Comparison of ENCODE assay signal across 7 mouse cellular contexts in genomic region chr13:11563224-11564024, GRCm38 (mm10).
DNase-seq lines count a peak whose midpoint lies in the region; ATAC-seq and TF ChIP-seq lines count a peak whose summit lies in the region.

No protein-coding gene starts in this region.

- no peaks in the 10 kb centered on the region; the same call in 1 of the 2 replicates for H3K4me1 ChIP-seq in cerebellum, adult 2 months (ENCODE audit: control insufficient read depth, insufficient read depth, low read length)
- H3K4me1 ChIP-seq in intestine, postnatal 0 days (replicated peaks; ENCODE audit: control insufficient read depth, insufficient read depth, low read length) = no peaks in the 10 kb centered on the region
- H3K4me1 ChIP-seq in midbrain, embryonic 13.5 days (replicated peaks) = no peaks in the 10 kb centered on the region
- H3K4me1 ChIP-seq in stomach, postnatal 0 days (replicated peaks; ENCODE audit: control insufficient read depth, insufficient read depth) = no peaks in the 10 kb centered on the region

- TF ChIP-seq CTCF in cerebellum, adult 2 months (IDR thresholded peaks at IDR 0.05; ENCODE audit: borderline replicate concordance, insufficient read depth, low read depth, low read length) = peak; percentile 59; the same call in 1 of the 2 replicates
- TF ChIP-seq CTCF in intestine, postnatal 0 days (IDR thresholded peaks at IDR 0.05; ENCODE audit: low read depth) = peak; percentile 82
- peak; percentile 82 for TF ChIP-seq CTCF in stomach, postnatal 0 days (IDR thresholded peaks at IDR 0.05; ENCODE audit: low read depth)

- intact Hi-C loops in left cerebral cortex, postnatal 14 days (cut with DNase I) = loop anchor here (2.0 to 10.0 kb wide), 2 partner anchors 623 to 1679 kb away; no protein-coding TSS in a partner anchor

- no peaks in the 10 kb centered on the region for H3K9me3 ChIP-seq in intestine, postnatal 0 days (ENCODE audit: control insufficient read depth)
- no peaks in the 10 kb centered on the region for H3K9me3 ChIP-seq in midbrain, embryonic 13.5 days
- H3K9me3 ChIP-seq in stomach, postnatal 0 days (ENCODE audit: control insufficient read depth, low read length) = no peaks in the 10 kb centered on the region

- no peak for TF ChIP-seq EP300 in stomach, postnatal 0 days (optimal IDR thresholded peaks at IDR 0.05)

- no peaks in the 10 kb centered on the region for H3K27me3 ChIP-seq in cerebellum, adult 2 months (ENCODE audit: control insufficient read depth, insufficient read depth, low read length)
- H3K27me3 ChIP-seq in intestine, postnatal 0 days (replicated peaks; ENCODE audit: control insufficient read depth, insufficient read depth, low read length) = no peaks in the 10 kb centered on the region
- no peaks in the 10 kb centered on the region for H3K27me3 ChIP-seq in midbrain, embryonic 13.5 days
- no peaks in the 10 kb centered on the region for H3K27me3 ChIP-seq in stomach, postnatal 0 days (ENCODE audit: control insufficient read depth, insufficient read depth, low read length)

- TF ChIP-seq POLR2A in cerebellum, adult 2 months (IDR thresholded peaks at IDR 0.05; ENCODE audit: borderline replicate concordance, insufficient read depth, low read length) = no peak

- H3K27ac ChIP-seq in cerebellum, adult 2 months (ENCODE audit: insufficient read depth, low read length) = no peak overlapping the region
- no peak overlapping the region for H3K27ac ChIP-seq in intestine, postnatal 0 days (ENCODE audit: low read depth, low read length)
- no peak overlapping the region for H3K27ac ChIP-seq in midbrain, embryonic 13.5 days
- no peak overlapping the region for H3K27ac ChIP-seq in stomach, postnatal 0 days (replicated peaks)

- no peak overlapping the region for H3K4me3 ChIP-seq in cerebellum, adult 2 months (replicated peaks; ENCODE audit: insufficient read depth, low read depth, low read length)
- H3K4me3 ChIP-seq in intestine, postnatal 0 days (ENCODE audit: low read depth, low read length) = no peak overlapping the region
- no peak overlapping the region for H3K4me3 ChIP-seq in midbrain, embryonic 13.5 days (replicated peaks)
- no peak overlapping the region for H3K4me3 ChIP-seq in stomach, postnatal 0 days (ENCODE audit: low read depth, low read length)

- peak; percentile 65 for DNase-seq in ZHBTc4 (ENCODE audit: low read depth, low spot score)
- peak; percentile 35 to 48 for DNase-seq in cerebellum, adult 2 months
- peak; percentile 78 to 85 for DNase-seq in left cerebral cortex, postnatal 14 days (ENCODE audit: low spot score in 2 of 2)
- peak; percentile 64 for DNase-seq in stomach, postnatal 0 days (ENCODE audit: low spot score)

- ATAC-seq in frontal cortex, adult (ENCODE audit: low TSS enrichment) = peak; percentile 86
- ATAC-seq in intestine, postnatal 0 days = peak; percentile 49
- ATAC-seq in midbrain, embryonic 13.5 days = peak; percentile 87
- 0 out of 2 replicates have a peak, but pooled peaks have one; percentile 45 for ATAC-seq in stomach, postnatal 0 days (ENCODE audit: low FRiP score, low TSS enrichment)

- no peaks in the 10 kb centered on the region for H3K36me3 ChIP-seq in intestine, postnatal 0 days (ENCODE audit: control insufficient read depth, insufficient read depth)
- H3K36me3 ChIP-seq in midbrain, embryonic 13.5 days = no peaks in the 10 kb centered on the region
- no peaks in the 10 kb centered on the region for H3K36me3 ChIP-seq in stomach, postnatal 0 days (ENCODE audit: control insufficient read depth, insufficient read depth, low read length)

- WGBS in cerebellum, adult 2 months = 53% methylated on average over 1 of the region's 1 CpGs
- 6% methylated on average over 1 of the region's 1 CpGs for WGBS in intestine, postnatal 0 days
- WGBS in midbrain, embryonic 13.5 days = 23% methylated on average over 1 of the region's 1 CpGs
- 7% methylated on average over 1 of the region's 1 CpGs for WGBS in stomach, postnatal 0 days

- no peak overlapping the region for H3K9ac ChIP-seq in intestine, postnatal 0 days (ENCODE audit: low read depth, low read length)
- H3K9ac ChIP-seq in midbrain, embryonic 13.5 days (replicated peaks) = no peak overlapping the region
- H3K9ac ChIP-seq in stomach, postnatal 0 days (ENCODE audit: low read length) = no peak overlapping the region

- H3K4me2 ChIP-seq in intestine, postnatal 0 days (replicated peaks; ENCODE audit: low read depth) = no peak overlapping the region
- no peak overlapping the region for H3K4me2 ChIP-seq in midbrain, embryonic 13.5 days (replicated peaks)
- H3K4me2 ChIP-seq in stomach, postnatal 0 days (replicated peaks; ENCODE audit: low read depth) = no peak overlapping the region
